Mouse (Mus musculus) kidney, adult 8-10 months (tissue): ENCODE results near the gene Pdgfb.

Experiments
- DNase-seq, 2 experiments: peaks; one replicate each; pipeline ENCODE4 v3.0.0; 2022

The Pdgfb gene

GRCm38 (mm10) chr15:80034366-80034765 lies 19.6 kb upstream of the Pdgfb start:
- no peak for DNase-seq

GRCm38 (mm10) chr15:80031133-80031532 lies 16.4 kb upstream of the Pdgfb start:
- DNase-seq: no peak

- no peak for DNase-seq
Measured at GRCm38 (mm10) chr15:80030399-80030798, 15.6 kb upstream of the Pdgfb start.

- no peak for DNase-seq
Measured at GRCm38 (mm10) chr15:80028862-80029261, 14.1 kb upstream of the Pdgfb start.

- DNase-seq: no peak
Measured at GRCm38 (mm10) chr15:80026689-80027353, 12.0 kb upstream of the Pdgfb start.

GRCm38 (mm10) chr15:80026061-80026460 lies 11.3 kb upstream of the Pdgfb start:
- DNase-seq: no peak

- DNase-seq: no peak
Measured at GRCm38 (mm10) chr15:80025615-80026014, 10.8 kb upstream of the Pdgfb start.

GRCm38 (mm10) chr15:80024331-80025313 lies 9.8 kb upstream of the Pdgfb start:
- no peak for DNase-seq

- DNase-seq: no peak
Measured at GRCm38 (mm10) chr15:80020516-80020915, 5.7 kb upstream of the Pdgfb start.

- no peak for DNase-seq
Measured at GRCm38 (mm10) chr15:80019625-80020024, 4.8 kb upstream of the Pdgfb start.

GRCm38 (mm10) chr15:80019220-80019619 lies 4.4 kb upstream of the Pdgfb start:
- DNase-seq: no peak

GRCm38 (mm10) chr15:80016563-80017301 lies 2.0 kb upstream of the Pdgfb start:
- no peak for DNase-seq

GRCm38 (mm10) chr15:80015211-80015952 lies 605 bp upstream of the Pdgfb start:
- no peak for DNase-seq

GRCm38 (mm10) chr15:80014031-80014320 lies 801 bp downstream of the Pdgfb start:
- DNase-seq: no peak

GRCm38 (mm10) chr15:80013256-80014030 lies 1.3 kb downstream of the Pdgfb start:
- DNase-seq: peak; percentile 80 to 83

- peak; percentile 93 to 94 for DNase-seq
Measured at GRCm38 (mm10) chr15:80012527-80013201, 2.1 kb downstream of the Pdgfb start.

GRCm38 (mm10) chr15:80011778-80012526 lies 2.8 kb downstream of the Pdgfb start:
- peak in 1 of 2 experiments; percentile 53 for DNase-seq

- DNase-seq: peak in 1 of 2 experiments; percentile 42
Measured at GRCm38 (mm10) chr15:80011194-80011593, 3.6 kb downstream of the Pdgfb start.

GRCm38 (mm10) chr15:80010182-80010558 lies 4.6 kb downstream of the Pdgfb start:
- DNase-seq: no peak

GRCm38 (mm10) chr15:80009421-80010181 lies 5.2 kb downstream of the Pdgfb start:
- no peak for DNase-seq
